Mouse (Mus musculus) heart, embryonic 11.5 days (tissue): ENCODE measurements around the gene Kcnn3. TPM values are rescaled to one million over a fixed set of nuclear protein-coding genes. Genes with fewer than 3 reads are reported as not detected.

Experiments
- ATAC-seq: fragments of 200-750 bp; cut with Nextera tagmentation; replicated peaks from 2 replicates; pipeline ENCODE4 v1.8.0; 2017; ENCODE audit warnings: moderate library complexity; ENCODE audit not compliant: insufficient number of reproducible peaks, low FRiP score, low TSS enrichment
- H3K27ac ChIP-seq: fragments of 300-500 bp; sonication (generic); 2 replicates; pipeline ENCODE4 v1.5.1; 2014; ENCODE audit warnings: mild to moderate bottlenecking, low read depth, low read length
- H3K27me3 ChIP-seq: fragments of 300-500 bp; sonication (generic); 2 replicates; pipeline ENCODE4 v1.6.1; 2014; ENCODE audit warnings: mild to moderate bottlenecking, low read length, mixed read lengths; ENCODE audit not compliant: control insufficient read depth, insufficient read depth
- H3K36me3 ChIP-seq: fragments of 300-500 bp; sonication (generic); 2 replicates; pipeline ENCODE4 v1.6.1; 2014; ENCODE audit warnings: mild to moderate bottlenecking, low read length, moderate library complexity, mixed read lengths; ENCODE audit not compliant: control insufficient read depth, insufficient read depth
- H3K4me1 ChIP-seq: fragments of 300-500 bp; sonication (generic); 2 replicates; pipeline ENCODE4 v1.6.1; 2014; ENCODE audit warnings: low read length; ENCODE audit not compliant: control insufficient read depth, insufficient read depth
- H3K4me2 ChIP-seq: fragments of 300-500 bp; sonication (generic); 2 replicates; pipeline ENCODE4 v1.6.1; 2014; ENCODE audit warnings: mild to moderate bottlenecking, moderate library complexity
- H3K4me3 ChIP-seq: fragments of 300-500 bp; sonication (generic); 2 replicates; pipeline ENCODE4 v1.5.1; 2014; ENCODE audit warnings: low read depth, low read length
- H3K9ac ChIP-seq: fragments of 300-500 bp; sonication (generic); 2 replicates; pipeline ENCODE4 v1.6.1; 2014; ENCODE audit warnings: mild to moderate bottlenecking, low read depth, low read length, moderate library complexity
- H3K9me3 ChIP-seq: fragments of 300-500 bp; sonication (generic); replicated peaks from 2 replicates; pipeline ENCODE4 v1.6.1; 2016; ENCODE audit warnings: low read length; ENCODE audit not compliant: control insufficient read depth
- WGBS: fragments of 180-500 bp; shearing (Covaris S2); extraction: QIAGEN DNeasy Blood & Tissue Kit; methylation state at CpG from one replicate; pipeline ENCODE4 v1.1.7; 2014; ENCODE audit not compliant: insufficient replicate concordance; 5-methylcytosine and 5-hydroxymethylcytosine counted together
- polyA plus RNA-seq: library from polyadenylated mRNA; unstranded; fragments of >200 nt; fragmentation: Nextera tagmentation; extraction: Ambion mirVana; gene quantifications from 2 replicates; pipeline ENCODE4 v1.2.1, GENCODE M21; 2014

Kcnn3 gene
- polyA plus RNA-seq, 1 experiment from 2014 or later: 0.99 TPM

DNA sequence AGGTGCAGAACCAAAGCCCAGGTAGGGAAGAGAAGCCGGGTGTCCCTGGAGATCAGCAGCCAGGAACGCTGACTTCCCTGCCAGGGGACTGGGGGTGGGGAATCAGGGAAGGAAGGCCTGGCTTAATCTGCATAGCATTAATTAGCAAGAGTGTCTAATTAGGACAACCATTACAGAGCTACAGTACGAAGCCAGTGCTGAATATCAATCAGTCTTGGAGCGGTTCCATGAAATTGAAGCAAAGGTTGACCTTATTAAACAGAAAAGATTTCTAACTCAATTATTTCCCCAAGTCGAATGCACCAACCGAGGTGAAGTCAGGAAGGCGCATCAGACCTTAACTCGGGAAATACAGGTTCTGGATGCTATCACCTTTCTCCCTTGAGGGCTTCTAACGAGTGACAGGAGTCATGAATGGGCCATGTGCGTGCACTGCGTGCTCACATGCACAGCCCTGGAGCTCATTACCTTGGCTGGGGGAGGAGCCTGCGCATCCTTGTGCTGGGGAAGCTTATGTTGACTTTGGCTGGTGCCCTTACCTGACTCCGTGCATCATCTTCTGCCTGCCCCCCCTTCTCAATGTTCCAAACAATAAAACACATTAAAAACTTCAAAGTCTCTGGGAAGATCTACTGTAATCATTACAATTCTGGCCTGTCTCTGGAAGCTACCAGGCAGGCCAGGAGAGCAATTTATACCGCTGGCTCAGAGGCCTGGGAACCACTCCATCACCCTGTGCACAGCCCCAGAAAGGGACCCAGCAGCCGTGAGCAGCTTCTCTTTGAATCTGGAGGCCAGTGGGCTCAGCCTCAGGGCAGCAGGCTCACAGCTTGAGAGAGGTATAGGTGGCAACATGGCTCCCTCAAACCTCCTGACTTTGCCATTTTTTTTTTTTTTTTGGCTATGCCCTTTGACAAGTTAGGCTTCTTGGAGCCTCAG is 39.3 kb downstream of the Kcnn3 start:
- WGBS: 69% methylated on average over 15 of the region's 15 CpGs
- H3K9me3 ChIP-seq: no peaks in the 10 kb centered on the region
- H3K27me3 ChIP-seq: peaks cover 3% of the 10 kb centered on the region; the same call in 1 of the 2 replicates
- H3K4me2 ChIP-seq: no peak overlapping the region
- H3K27ac ChIP-seq: no peak overlapping the region
- H3K4me3 ChIP-seq: no peak overlapping the region
- H3K36me3 ChIP-seq: no peaks in the 10 kb centered on the region
- no peak for ATAC-seq
- H3K9ac ChIP-seq: no peak overlapping the region
- no peaks in the 10 kb centered on the region for H3K4me1 ChIP-seq

DNA sequence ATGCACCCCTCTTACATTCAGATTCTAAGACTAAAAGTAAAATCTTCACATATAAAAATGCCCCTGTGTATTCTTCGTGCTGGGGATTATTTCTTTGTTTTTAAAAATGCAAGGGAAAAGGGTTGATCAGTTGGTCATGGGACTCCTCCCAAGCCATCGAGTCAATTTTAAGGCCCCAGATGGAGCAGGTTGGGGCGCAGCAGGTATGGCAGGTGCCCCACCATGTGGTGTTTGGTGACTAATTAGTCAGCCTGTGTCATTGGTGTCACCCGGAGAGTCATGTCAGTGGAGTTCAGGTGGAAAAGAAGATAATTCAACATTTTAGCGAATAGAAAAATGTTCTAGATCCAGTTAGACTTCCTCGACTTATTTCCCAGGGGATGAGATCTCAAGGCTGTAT is 41.4 kb downstream of the Kcnn3 start:
- no peaks in the 10 kb centered on the region for H3K9me3 ChIP-seq
- H3K36me3 ChIP-seq: no peaks in the 10 kb centered on the region
- peaks cover 3% of the 10 kb centered on the region; the same call in 1 of the 2 replicates for H3K27me3 ChIP-seq
- no peak for ATAC-seq
- H3K4me3 ChIP-seq: no peak overlapping the region
- H3K4me1 ChIP-seq: 0 out of 2 replicates have a peak, but pooled peaks cover 4% of the 10 kb centered on the region
- H3K4me2 ChIP-seq: no peak overlapping the region
- H3K9ac ChIP-seq: no peak overlapping the region
- 80% methylated on average over 6 of the region's 6 CpGs for WGBS
- H3K27ac ChIP-seq: no peak overlapping the region

DNA sequence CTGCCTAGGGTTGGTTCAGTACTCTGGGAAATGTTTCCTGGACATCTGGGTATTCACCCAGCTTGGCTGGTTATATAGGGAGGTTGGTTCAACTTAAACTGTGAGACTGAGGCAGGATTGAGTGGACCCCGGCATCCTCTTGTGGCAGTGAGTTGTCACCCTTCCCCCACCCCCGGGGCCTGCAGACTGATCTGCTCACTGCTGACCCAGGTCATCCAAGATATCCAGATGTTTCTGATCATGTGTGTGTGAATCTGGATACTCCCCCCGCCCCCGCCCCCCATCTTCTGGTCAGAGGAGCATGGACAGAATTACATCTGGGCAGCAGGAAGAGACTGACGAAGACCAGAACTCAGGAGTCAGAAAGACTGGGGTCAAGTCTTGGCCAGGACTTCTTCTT is 45.4 kb downstream of the Kcnn3 start:
- no peak for ATAC-seq
- Histone ChIP-seq H3K4me1 (peaks cover 11% of the 10 kb centered on the region), H3K4me2 (no peak overlapping the region), H3K4me3 (no peak overlapping the region), H3K9ac (no peak overlapping the region), H3K9me3 (no peaks in the 10 kb centered on the region), H3K27me3 (peaks cover 7% of the 10 kb centered on the region; the same call in 1 of the 2 replicates), H3K27ac (no peak overlapping the region), H3K36me3 (no peaks in the 10 kb centered on the region)
- 53% methylated on average over 5 of the region's 5 CpGs for WGBS

GRCm38 (mm10) chr3:89569058-89569457 is 49.1 kb downstream of the Kcnn3 start:
- no peaks in the 10 kb centered on the region for H3K36me3 ChIP-seq
- 76% methylated on average over 1 of the region's 1 CpGs for WGBS
- H3K27ac ChIP-seq: no peak overlapping the region
- no peak overlapping the region for H3K4me3 ChIP-seq
- no peak overlapping the region for H3K9ac ChIP-seq
- H3K9me3 ChIP-seq: no peaks in the 10 kb centered on the region
- H3K27me3 ChIP-seq: peaks cover 9% of the 10 kb centered on the region; the same call in 1 of the 2 replicates
- H3K4me1 ChIP-seq: peaks cover 11% of the 10 kb centered on the region
- no peak overlapping the region for H3K4me2 ChIP-seq
- ATAC-seq: no peak

- 18% methylated on average over 7 of the region's 7 CpGs for WGBS
- Histone ChIP-seq H3K4me1 (peaks cover 11% of the 10 kb centered on the region), H3K4me2 (no peak overlapping the region), H3K27ac (no peak overlapping the region), H3K9ac (no peak overlapping the region), H3K27me3 (peaks cover 9% of the 10 kb centered on the region; the same call in 1 of the 2 replicates), H3K36me3 (no peaks in the 10 kb centered on the region), H3K4me3 (no peak overlapping the region), H3K9me3 (no peaks in the 10 kb centered on the region)
- no peak for ATAC-seq
These were observed 49.9 kb downstream of the Kcnn3 start for GRCm38 (mm10) chr3:89569707-89570324.

GRCm38 (mm10) chr3:89570362-89570761 is 50.4 kb downstream of the Kcnn3 start:
- Histone ChIP-seq H3K4me2 (no peak overlapping the region), H3K4me1 (peaks cover 9% of the 10 kb centered on the region), H3K36me3 (no peaks in the 10 kb centered on the region), H3K27ac (no peak overlapping the region), H3K9me3 (no peaks in the 10 kb centered on the region), H3K4me3 (no peak overlapping the region), H3K27me3 (peaks cover 9% of the 10 kb centered on the region; the same call in 1 of the 2 replicates), H3K9ac (no peak overlapping the region)
- ATAC-seq: no peak
- WGBS: 10% methylated on average over 3 of the region's 3 CpGs

DNA sequence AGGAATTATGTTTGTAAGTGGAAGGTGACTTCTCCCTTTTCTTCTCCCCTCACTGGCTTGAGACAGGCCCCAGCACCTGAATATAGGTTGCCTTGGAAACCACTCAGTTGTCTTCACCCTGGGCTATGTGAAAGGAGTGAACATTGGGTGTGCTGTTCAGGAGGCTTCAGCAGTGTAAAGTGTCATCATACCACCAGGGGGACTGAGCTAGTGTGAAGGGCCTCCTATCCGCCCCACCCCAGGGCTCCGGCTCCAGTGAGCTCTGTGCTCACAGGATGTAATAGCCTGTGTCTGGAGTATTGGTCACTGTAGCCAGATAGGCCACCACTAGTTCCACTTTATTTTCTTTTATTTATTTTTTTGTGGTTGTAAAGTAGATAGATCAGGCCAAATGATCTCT is 54.3 kb downstream of the Kcnn3 start:
- ATAC-seq: no peak
- Histone ChIP-seq H3K27ac (no peak overlapping the region), H3K9me3 (no peaks in the 10 kb centered on the region), H3K4me1 (peaks cover 7% of the 10 kb centered on the region), H3K9ac (no peak overlapping the region), H3K4me2 (no peak overlapping the region), H3K4me3 (no peak overlapping the region), H3K36me3 (no peaks in the 10 kb centered on the region), H3K27me3 (peaks cover 8% of the 10 kb centered on the region; the same call in 1 of the 2 replicates)
- 47% methylated on average over 2 of the region's 2 CpGs for WGBS

DNA sequence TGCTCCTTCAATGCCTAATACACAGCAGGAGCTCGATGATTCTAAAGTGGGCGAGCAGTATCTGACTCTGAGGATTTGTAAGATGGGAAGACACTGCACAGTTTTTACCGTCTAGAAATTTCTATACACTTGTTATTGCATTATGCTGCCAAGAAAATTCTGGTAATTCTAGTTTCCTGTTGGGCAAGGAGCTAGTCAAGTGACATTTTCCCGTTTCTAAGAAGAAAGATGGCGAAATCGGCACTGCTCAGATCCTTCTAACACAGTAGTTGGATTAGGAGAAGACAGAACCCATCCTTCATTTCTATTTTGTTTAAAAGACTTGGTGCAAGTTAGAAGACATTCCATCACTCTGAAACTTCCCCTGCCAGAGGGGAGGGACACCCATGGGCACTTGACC is 56.4 kb downstream of the Kcnn3 start:
- H3K27me3 ChIP-seq: peaks cover 4% of the 10 kb centered on the region; the same call in 1 of the 2 replicates
- no peaks in the 10 kb centered on the region for H3K9me3 ChIP-seq
- 84% methylated on average over 6 of the region's 6 CpGs for WGBS
- no peak overlapping the region for H3K4me2 ChIP-seq
- H3K4me1 ChIP-seq: no peaks in the 10 kb centered on the region
- no peak overlapping the region for H3K9ac ChIP-seq
- no peaks in the 10 kb centered on the region for H3K36me3 ChIP-seq
- no peak for ATAC-seq
- H3K27ac ChIP-seq: no peak overlapping the region
- no peak overlapping the region for H3K4me3 ChIP-seq
